In genomic region chr6:90607196-90607595, GRCm38 (mm10) we compare ENCODE assay signal across 8 mouse cellular contexts. TPM values are rescaled to one million over a fixed set of nuclear protein-coding genes. Genes with fewer than 3 reads are reported as not detected.
DNase-seq lines count a peak whose midpoint lies in the region; ATAC-seq and TF ChIP-seq lines count a peak whose summit lies in the region.

No protein-coding gene starts in this region.

- peaks cover 3% of the 10 kb centered on the region; the same call in 1 of the 2 replicates for H3K4me1 ChIP-seq in forebrain, postnatal 0 days (ENCODE audit: insufficient read depth)
- H3K4me1 ChIP-seq in forebrain, embryonic 13.5 days: peaks cover 5% of the 10 kb centered on the region; the same call in 1 of the 2 replicates
- peaks cover 5% of the 10 kb centered on the region; the same call in 1 of the 2 replicates for H3K4me1 ChIP-seq in hindbrain, postnatal 0 days (ENCODE audit: insufficient read depth, low read length)
- peaks cover 47 to 56% of the 10 kb centered on the region in 2 experiments for H3K4me1 ChIP-seq in liver, embryonic 14.5 days (replicated peaks; ENCODE audit: control insufficient read depth in 2 of 2, insufficient read depth in 2 of 2, low read length in 1 of 2)

- ATAC-seq in forebrain, postnatal 0 days: no peak
- ATAC-seq in forebrain, embryonic 13.5 days: no peak
- no peak for ATAC-seq in hindbrain, postnatal 0 days
- ATAC-seq in liver, embryonic 14.5 days (ENCODE audit: insufficient read depth): peak; percentile 13; the same call in 1 of the 2 replicates

- H3K9ac ChIP-seq in forebrain, postnatal 0 days: no peak overlapping the region
- H3K9ac ChIP-seq in forebrain, embryonic 13.5 days: no peak overlapping the region
- no peak overlapping the region for H3K9ac ChIP-seq in hindbrain, postnatal 0 days (replicated peaks; ENCODE audit: low read length)
- no peak overlapping the region; the same call in 1 of the 2 replicates for H3K9ac ChIP-seq in liver, embryonic 14.5 days (replicated peaks)

- no peaks in the 10 kb centered on the region for H3K36me3 ChIP-seq in forebrain, postnatal 0 days (ENCODE audit: insufficient read depth)
- no peaks in the 10 kb centered on the region for H3K36me3 ChIP-seq in forebrain, embryonic 13.5 days (ENCODE audit: poor library complexity, severe bottlenecking)
- no peaks in the 10 kb centered on the region for H3K36me3 ChIP-seq in hindbrain, postnatal 0 days (ENCODE audit: insufficient read depth, low read length)
- no peaks in the 10 kb centered on the region for H3K36me3 ChIP-seq in liver, embryonic 14.5 days (replicated peaks; ENCODE audit: control insufficient read depth, insufficient read depth, low read depth)

- no peaks in the 10 kb centered on the region for H3K9me3 ChIP-seq in forebrain, postnatal 0 days (ENCODE audit: low read length)
- no peaks in the 10 kb centered on the region for H3K9me3 ChIP-seq in forebrain, embryonic 13.5 days (replicated peaks)
- no peaks in the 10 kb centered on the region for H3K9me3 ChIP-seq in hindbrain, postnatal 0 days (ENCODE audit: low read length)
- H3K9me3 ChIP-seq in liver, embryonic 14.5 days (ENCODE audit: control insufficient read depth, low read length): no peaks in the 10 kb centered on the region

- peak; percentile 83 for TF ChIP-seq CTCF in forebrain, postnatal 0 days (IDR thresholded peaks at IDR 0.05; ENCODE audit: low read depth)
- peak; percentile 87 for TF ChIP-seq CTCF in hindbrain, postnatal 0 days (IDR thresholded peaks at IDR 0.05; ENCODE audit: low read depth)
- TF ChIP-seq CTCF in liver, embryonic 14.5 days (IDR thresholded peaks at IDR 0.05; ENCODE audit: low read depth): peak; percentile 97

- no peak overlapping the region for H3K4me3 ChIP-seq in forebrain, postnatal 0 days (ENCODE audit: low read depth, low read length)
- H3K4me3 ChIP-seq in forebrain, embryonic 13.5 days: no peak overlapping the region
- no peak overlapping the region for H3K4me3 ChIP-seq in hindbrain, postnatal 0 days (ENCODE audit: low read length)
- no peak overlapping the region for H3K4me3 ChIP-seq in liver, embryonic 14.5 days (ENCODE audit: insufficient read depth in 1 of 2, low read depth in 2 of 2, low read length in 2 of 2)

- no peak overlapping the region for H3K4me2 ChIP-seq in forebrain, postnatal 0 days (ENCODE audit: low read depth)
- no peak overlapping the region for H3K4me2 ChIP-seq in forebrain, embryonic 13.5 days
- no peak overlapping the region for H3K4me2 ChIP-seq in hindbrain, postnatal 0 days (ENCODE audit: low read depth, low read length)
- H3K4me2 ChIP-seq in liver, embryonic 14.5 days (ENCODE audit: low read depth): peak overlapping the region; percentile 43

- H3K27ac ChIP-seq in forebrain, postnatal 0 days (ENCODE audit: low read depth, low read length): no peak overlapping the region
- H3K27ac ChIP-seq in forebrain, embryonic 13.5 days: no peak overlapping the region
- no peak overlapping the region for H3K27ac ChIP-seq in hindbrain, postnatal 0 days
- peak overlapping the region; percentile 42 for H3K27ac ChIP-seq in liver, embryonic 14.5 days

- 7% methylated on average over 5 of the region's 5 CpGs for WGBS in forebrain, postnatal 0 days
- 14% methylated on average over 5 of the region's 5 CpGs for WGBS in forebrain, embryonic 13.5 days
- 13% methylated on average over 5 of the region's 5 CpGs for WGBS in hindbrain, postnatal 0 days
- WGBS in liver, embryonic 14.5 days (ENCODE audit: insufficient replicate concordance): 7% methylated on average over 5 of the region's 5 CpGs

- DNase-seq in forebrain, postnatal 0 days: peak; percentile 77
- DNase-seq in urinary bladder, postnatal 25 days (ENCODE audit: low spot score): peak; percentile 77
- no peak for DNase-seq in urinary bladder, postnatal 4 days (ENCODE audit: low spot score in 2 of 2)
- DNase-seq in cerebellum, postnatal 25 days: peak; percentile 67 to 82
- peak; percentile 81 for DNase-seq in hindbrain, postnatal 0 days (ENCODE audit: low spot score)
- DNase-seq in liver, embryonic 14.5 days (ENCODE audit: low read depth in 3 of 3, low spot score in 3 of 3): peak; percentile 81 to 86 (median 81)
- DNase-seq in right cerebral cortex, postnatal 4 days: peak; percentile 68

- TF ChIP-seq EP300 in liver, embryonic 14.5 days (IDR thresholded peaks at IDR 0.05; ENCODE audit: low read depth): no peak

- no peaks in the 10 kb centered on the region for H3K27me3 ChIP-seq in forebrain, postnatal 0 days (ENCODE audit: insufficient read depth, low read length)
- H3K27me3 ChIP-seq in forebrain, embryonic 13.5 days: peaks cover 11% of the 10 kb centered on the region
- no peaks in the 10 kb centered on the region for H3K27me3 ChIP-seq in hindbrain, postnatal 0 days (ENCODE audit: insufficient read depth, low read length)
- H3K27me3 ChIP-seq in liver, embryonic 14.5 days (ENCODE audit: control insufficient read depth, insufficient read depth, low read length): no peaks in the 10 kb centered on the region

RNA-seq across cellular contexts. Expression of gene Slc41a3, which starts 2.7 kb away (rescaled TPM):
- total RNA-seq in forebrain, postnatal 0 days (2014; rRNA removed): 4.7 and 7.9 TPM in 2 replicates
- 5.1 and 9.4 TPM in 2 replicates for polyA plus RNA-seq in forebrain, postnatal 0 days (2015; fragmentation: Nextera tagmentation; extraction: Ambion mirVana)
- polyA plus RNA-seq in forebrain, embryonic 13.5 days (2015; fragmentation: Nextera tagmentation; extraction: Ambion mirVana): 1.7 and 1.9 TPM in 2 replicates
- total RNA-seq in hindbrain, postnatal 0 days (2014; rRNA removed): 17.4 and 18.0 TPM in 2 replicates
- 17.1 and 17.6 TPM in 2 replicates for polyA plus RNA-seq in hindbrain, postnatal 0 days (2015; fragmentation: Nextera tagmentation; extraction: Ambion mirVana)
- 23.5 and 25.3 TPM in 2 replicates for polyA plus RNA-seq in liver, embryonic 14.5 days (2012; rRNA removed)
- 27.6 and 30.6 TPM in 2 replicates for polyA plus RNA-seq in liver, embryonic 14.5 days (2014; fragmentation: Nextera tagmentation; extraction: Ambion mirVana)

Comparison
In these comparisons a context has a peak if more than half of its experiments do, and no peak if none do; other contexts are left out.
1. DNase-seq: peak in forebrain, postnatal 0 days (single experiment), urinary bladder, postnatal 25 days (single experiment), cerebellum, postnatal 25 days (2 of 2), hindbrain, postnatal 0 days (single experiment), liver, embryonic 14.5 days (3 of 3) and right cerebral cortex, postnatal 4 days (single experiment); none in urinary bladder, postnatal 4 days (0 of 2).
2. Peak in every context shown above with its lines, with median percentiles within 50 percentile points of each other: CTCF ChIP-seq.